Mouse (Mus musculus): ENCODE data around the gene Fnip2. TPM values are rescaled to one million over a fixed set of nuclear protein-coding genes. Genes with fewer than 3 reads are reported as not detected.

Gene Fnip2
- total and polyA plus RNA-seq, 2 experiments from 2014 or later = 6.9 to 30.3 TPM

GRCm38 (mm10) chr3:79537626-79538203, 29.9 kb downstream of the Fnip2 start:
- 92% methylated on average over 3 of the region's 3 CpGs for WGBS
- H3K36me3 ChIP-seq (ENCODE audit: insufficient read depth, low read length) = no peaks in the 10 kb centered on the region
- H3K27ac ChIP-seq (ENCODE audit: low read depth, low read length) = no peak overlapping the region
- no peaks in the 10 kb centered on the region for H3K27me3 ChIP-seq (ENCODE audit: insufficient read depth, low read length)
- TF ChIP-seq CTCF (IDR thresholded peaks at IDR 0.05) = no peak
- H3K9me3 ChIP-seq (ENCODE audit: low read length) = no peaks in the 10 kb centered on the region
- no peak overlapping the region for H3K4me3 ChIP-seq (ENCODE audit: low read depth, low read length)
- no peak for DNase-seq (ENCODE audit: low spot score)
- H3K9ac ChIP-seq (replicated peaks; ENCODE audit: low read length, poor library complexity, severe bottlenecking) = no peak overlapping the region
- ATAC-seq (ENCODE audit: low FRiP score) = no peak
- no peak overlapping the region for H3K4me2 ChIP-seq (ENCODE audit: low read depth, low read length, poor library complexity, severe bottlenecking)
- H3K4me1 ChIP-seq (ENCODE audit: insufficient read depth, low read length) = no peaks in the 10 kb centered on the region

DNA sequence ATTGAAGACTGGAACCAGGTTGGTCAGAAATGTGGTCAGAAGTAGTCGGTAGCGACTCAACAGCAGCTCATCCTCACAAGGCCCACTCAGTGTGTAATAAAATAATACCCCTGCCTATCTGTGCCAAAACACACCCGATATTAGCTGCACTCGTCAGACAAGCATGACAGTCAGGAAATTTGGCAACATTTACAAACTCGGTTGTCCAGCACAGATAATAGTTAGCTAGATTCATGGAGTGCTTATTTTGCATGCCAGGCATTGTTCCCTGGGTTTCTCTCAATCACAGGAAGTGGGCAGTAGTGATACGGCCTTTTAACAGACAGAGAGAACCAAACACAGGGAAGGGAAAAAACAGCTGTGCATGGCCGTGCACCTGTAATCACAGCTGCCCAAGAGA, 30.6 kb downstream of the Fnip2 start:
- TF ChIP-seq CTCF (IDR thresholded peaks at IDR 0.05) = no peak
- H3K4me1 ChIP-seq (ENCODE audit: insufficient read depth, low read length) = no peaks in the 10 kb centered on the region
- no peak for DNase-seq (ENCODE audit: low spot score)
- no peak overlapping the region for H3K4me3 ChIP-seq (ENCODE audit: low read depth, low read length)
- H3K9ac ChIP-seq (replicated peaks; ENCODE audit: low read length, poor library complexity, severe bottlenecking) = no peak overlapping the region
- H3K4me2 ChIP-seq (ENCODE audit: low read depth, low read length, poor library complexity, severe bottlenecking) = no peak overlapping the region
- no peaks in the 10 kb centered on the region for H3K9me3 ChIP-seq (ENCODE audit: low read length)
- no peak for ATAC-seq (ENCODE audit: low FRiP score)
- no peaks in the 10 kb centered on the region for H3K27me3 ChIP-seq (ENCODE audit: insufficient read depth, low read length)
- no peak overlapping the region for H3K27ac ChIP-seq (ENCODE audit: low read depth, low read length)
- no peaks in the 10 kb centered on the region for H3K36me3 ChIP-seq (ENCODE audit: insufficient read depth, low read length)
- 85% methylated on average over 7 of the region's 7 CpGs for WGBS

- no peak overlapping the region for H3K27ac ChIP-seq (ENCODE audit: low read depth, low read length)
- no peaks in the 10 kb centered on the region for H3K27me3 ChIP-seq (ENCODE audit: insufficient read depth, low read length)
- no peak overlapping the region for H3K9ac ChIP-seq (replicated peaks; ENCODE audit: low read length, poor library complexity, severe bottlenecking)
- no peak for TF ChIP-seq CTCF (IDR thresholded peaks at IDR 0.05)
- H3K4me2 ChIP-seq (ENCODE audit: low read depth, low read length, poor library complexity, severe bottlenecking) = no peak overlapping the region
- H3K4me1 ChIP-seq (ENCODE audit: insufficient read depth, low read length) = no peaks in the 10 kb centered on the region
- no peak overlapping the region for H3K4me3 ChIP-seq (ENCODE audit: low read depth, low read length)
- ATAC-seq (ENCODE audit: low FRiP score) = no peak
- WGBS = 80% methylated on average over 9 of the region's 9 CpGs
- no peaks in the 10 kb centered on the region for H3K36me3 ChIP-seq (ENCODE audit: insufficient read depth, low read length)
- no peaks in the 10 kb centered on the region for H3K9me3 ChIP-seq (ENCODE audit: low read length)
- no peak for DNase-seq (ENCODE audit: low spot score)
Measured at GRCm38 (mm10) chr3:79531581-79532271, 35.9 kb downstream of the Fnip2 start.

DNA sequence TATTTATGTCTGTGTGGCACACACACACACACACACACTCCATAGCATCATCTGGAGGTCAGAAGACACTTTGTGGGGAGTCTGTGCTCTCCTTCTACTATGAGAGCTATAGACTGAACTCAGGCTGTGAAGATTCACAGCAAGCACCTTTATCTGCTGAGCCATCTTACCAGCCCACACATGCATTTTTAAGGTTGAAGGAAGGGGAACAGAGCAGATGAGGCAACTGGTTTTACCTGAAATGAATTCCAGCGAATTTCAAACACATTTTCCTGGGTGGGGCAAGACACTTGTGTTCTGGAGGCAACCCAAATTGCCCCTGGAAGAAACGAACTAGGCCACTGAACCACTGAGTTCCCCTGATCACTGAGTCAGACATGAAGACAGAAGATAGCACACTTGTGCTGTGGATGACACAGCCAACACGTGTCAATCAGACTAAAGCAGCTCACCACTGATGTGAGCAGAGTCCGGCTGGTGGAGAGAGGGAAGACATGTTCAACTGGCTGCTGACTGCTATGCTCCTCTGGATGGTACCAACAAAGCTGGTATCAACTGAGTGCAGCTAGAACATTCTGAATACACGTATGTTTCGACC, 38.0 kb downstream of the Fnip2 start:
- Histone ChIP-seq H3K4me2 (ENCODE audit: low read depth, low read length, poor library complexity, severe bottlenecking) (no peak overlapping the region), H3K9ac (replicated peaks; ENCODE audit: low read length, poor library complexity, severe bottlenecking) (no peak overlapping the region), H3K27ac (ENCODE audit: low read depth, low read length) (no peak overlapping the region), H3K27me3 (ENCODE audit: insufficient read depth, low read length) (no peaks in the 10 kb centered on the region), H3K4me3 (ENCODE audit: low read depth, low read length) (no peak overlapping the region), H3K9me3 (ENCODE audit: low read length) (no peaks in the 10 kb centered on the region), H3K4me1 (ENCODE audit: insufficient read depth, low read length) (no peaks in the 10 kb centered on the region), H3K36me3 (ENCODE audit: insufficient read depth, low read length) (no peaks in the 10 kb centered on the region)
- DNase-seq (ENCODE audit: low spot score) (no peak), ATAC-seq (ENCODE audit: low FRiP score) (no peak)
- TF ChIP-seq CTCF (IDR thresholded peaks at IDR 0.05) = no peak
- 85% methylated on average over 6 of the region's 6 CpGs for WGBS

GRCm38 (mm10) chr3:79528451-79528850, 39.1 kb downstream of the Fnip2 start:
- DNase-seq (ENCODE audit: low spot score) (no peak), ATAC-seq (ENCODE audit: low FRiP score) (no peak)
- Histone ChIP-seq H3K4me2 (ENCODE audit: low read depth, low read length, poor library complexity, severe bottlenecking) (no peak overlapping the region), H3K4me1 (ENCODE audit: insufficient read depth, low read length) (no peaks in the 10 kb centered on the region), H3K9ac (replicated peaks; ENCODE audit: low read length, poor library complexity, severe bottlenecking) (no peak overlapping the region), H3K9me3 (ENCODE audit: low read length) (no peaks in the 10 kb centered on the region), H3K36me3 (ENCODE audit: insufficient read depth, low read length) (no peaks in the 10 kb centered on the region), H3K4me3 (ENCODE audit: low read depth, low read length) (no peak overlapping the region), H3K27ac (ENCODE audit: low read depth, low read length) (no peak overlapping the region), H3K27me3 (ENCODE audit: insufficient read depth, low read length) (no peaks in the 10 kb centered on the region)
- TF ChIP-seq CTCF (IDR thresholded peaks at IDR 0.05) = no peak
- WGBS = 67% methylated on average over 8 of the region's 8 CpGs

GRCm38 (mm10) chr3:79527921-79528320, 39.7 kb downstream of the Fnip2 start:
- Histone ChIP-seq H3K36me3 (ENCODE audit: insufficient read depth, low read length) (no peaks in the 10 kb centered on the region), H3K4me1 (ENCODE audit: insufficient read depth, low read length) (no peaks in the 10 kb centered on the region), H3K27ac (ENCODE audit: low read depth, low read length) (no peak overlapping the region), H3K9ac (replicated peaks; ENCODE audit: low read length, poor library complexity, severe bottlenecking) (no peak overlapping the region), H3K4me3 (ENCODE audit: low read depth, low read length) (no peak overlapping the region), H3K9me3 (ENCODE audit: low read length) (no peaks in the 10 kb centered on the region), H3K27me3 (ENCODE audit: insufficient read depth, low read length) (no peaks in the 10 kb centered on the region), H3K4me2 (ENCODE audit: low read depth, low read length, poor library complexity, severe bottlenecking) (no peak overlapping the region)
- 77% methylated on average over 8 of the region's 8 CpGs for WGBS
- TF ChIP-seq CTCF (IDR thresholded peaks at IDR 0.05) = no peak
- ATAC-seq (ENCODE audit: low FRiP score) (no peak), DNase-seq (ENCODE audit: low spot score) (no peak)

Data from midbrain, postnatal 0 days (tissue).